Mouse (Mus musculus): ENCODE measurements at regions not wholly inside any gene's neighbourhood (a gene's known extent, or its start where the extent isn't known, plus 50 kb on each side); places are given as distances from the start of the nearest gene placed in this dataset.

DNA sequence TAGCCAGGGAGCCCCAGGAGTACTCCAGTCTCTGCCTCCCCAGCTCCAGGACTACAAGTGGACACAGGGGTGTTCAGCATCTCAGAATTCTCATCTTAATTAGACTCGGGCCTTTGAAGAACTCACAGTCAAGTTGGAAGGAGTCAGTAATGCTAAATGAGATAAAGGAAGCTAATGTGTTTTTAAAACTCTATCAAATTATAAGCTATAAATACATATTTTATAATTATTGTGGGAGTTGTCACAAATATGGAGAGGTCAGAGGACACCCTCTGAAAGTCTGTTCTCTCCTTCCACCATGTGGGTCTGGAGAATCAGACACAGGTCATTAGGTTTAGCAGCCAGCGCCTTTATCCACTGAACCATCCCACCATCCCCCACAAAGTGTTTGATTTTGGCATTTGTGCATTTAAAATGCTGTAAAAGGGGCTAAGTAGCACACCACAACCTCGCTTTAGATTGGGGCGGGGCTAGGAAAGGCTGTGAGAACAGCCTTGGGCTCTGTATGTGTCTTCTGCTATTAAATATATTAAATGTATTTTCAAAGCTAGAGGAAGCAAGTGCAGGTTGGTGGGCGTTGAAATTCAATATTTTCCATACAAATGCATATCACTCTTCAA, 70.3 kb upstream of the Sall4 start:
- H3K27me3 ChIP-seq (ENCODE audit: insufficient read depth, low read length): no peaks in the 10 kb centered on the region

DNA sequence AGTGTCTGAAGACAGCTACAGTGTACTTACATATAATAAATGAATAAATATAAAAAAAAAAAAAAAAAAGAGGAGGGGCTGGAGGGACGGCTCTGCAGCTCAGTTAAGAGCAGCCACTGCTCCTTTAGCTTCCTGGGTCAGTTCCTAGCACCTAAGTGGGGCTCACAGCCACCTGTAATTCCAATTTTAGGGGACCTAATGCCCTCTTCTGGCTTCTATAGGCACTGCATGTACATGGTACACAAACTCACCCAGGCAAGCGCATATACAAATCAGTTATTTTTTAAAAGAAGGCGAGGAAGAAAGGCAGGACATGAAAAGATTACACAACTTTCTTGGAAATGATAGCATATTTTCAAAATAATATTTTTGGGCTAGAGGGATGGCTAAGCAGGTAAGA, 67.0 kb upstream of the Sall4 start:
- Histone ChIP-seq H3K9me3 (replicated peaks) (peaks cover 57% of the 10 kb centered on the region), H3K4me3 (ENCODE audit: low read depth, low read length) (no peak overlapping the region), H3K4me1 (ENCODE audit: insufficient read depth, low read depth, low read length) (no peaks in the 10 kb centered on the region), H3K36me3 (replicated peaks) (no peaks in the 10 kb centered on the region), H3K27me3 (ENCODE audit: insufficient read depth, low read length) (no peaks in the 10 kb centered on the region)
- no peak for DNase-seq (ENCODE audit: low spot score)
- TF ChIP-seq GATA1 (IDR thresholded peaks at IDR 0.05; ENCODE audit: borderline replicate concordance, low read length): no peak
- no peak for TF ChIP-seq POLR2AphosphoS5 (IDR thresholded peaks at IDR 0.05; ENCODE audit: insufficient replicate concordance, low read depth, low read length)
- TF ChIP-seq CTCF (IDR thresholded peaks at IDR 0.05; ENCODE audit: low read depth, low read length): no peak
- no peak for TF ChIP-seq GATA2 (IDR thresholded peaks at IDR 0.05; ENCODE audit: borderline replicate concordance, low read depth, low read length)
- TF ChIP-seq TAL1 (conservative IDR thresholded peaks at IDR 0.05; ENCODE audit: low read depth, low read length): no peak
- ATAC-seq (ENCODE audit: extremely low read depth, insufficient number of reproducible peaks, low FRiP score, poor library complexity, severe bottlenecking): no peak

More for the DNA sequence above, 70.3 kb upstream of the Sall4 start:
- H3K9me3 ChIP-seq (replicated peaks): peaks cover 50% of the 10 kb centered on the region
- DNase-seq (ENCODE audit: low spot score) (no peak), ATAC-seq (ENCODE audit: extremely low read depth, insufficient number of reproducible peaks, low FRiP score, poor library complexity, severe bottlenecking) (no peak)
- TF ChIP-seq CTCF (IDR thresholded peaks at IDR 0.05; ENCODE audit: low read depth, low read length) (no peak), POLR2AphosphoS5 (IDR thresholded peaks at IDR 0.05; ENCODE audit: insufficient replicate concordance, low read depth, low read length) (no peak), GATA1 (IDR thresholded peaks at IDR 0.05; ENCODE audit: borderline replicate concordance, low read length) (no peak), GATA2 (IDR thresholded peaks at IDR 0.05; ENCODE audit: borderline replicate concordance, low read depth, low read length) (no peak), TAL1 (conservative IDR thresholded peaks at IDR 0.05; ENCODE audit: low read depth, low read length) (no peak)
- H3K36me3 ChIP-seq (replicated peaks): no peaks in the 10 kb centered on the region
- H3K4me1 ChIP-seq (ENCODE audit: insufficient read depth, low read depth, low read length): no peaks in the 10 kb centered on the region
- H3K4me3 ChIP-seq (ENCODE audit: low read depth, low read length): no peak overlapping the region

DNA sequence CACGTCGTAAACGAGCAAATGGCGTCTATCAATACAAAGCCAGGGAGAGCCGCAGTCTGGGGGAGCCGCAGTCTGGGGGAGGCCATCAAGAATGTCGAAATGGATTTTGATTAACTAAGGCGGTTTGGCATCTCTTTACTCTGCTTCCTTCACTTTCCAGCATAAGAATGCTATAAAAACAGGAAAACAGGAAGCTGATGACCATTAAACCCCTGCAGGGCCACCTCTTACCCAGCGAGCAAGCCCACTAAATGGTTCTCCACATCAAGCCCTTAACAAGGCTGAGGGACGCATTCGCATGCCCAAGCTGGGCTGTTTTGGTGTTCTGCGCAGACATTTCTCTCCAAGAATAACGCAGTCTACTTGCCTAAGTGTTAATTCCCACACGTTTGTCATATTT, 64.0 kb upstream of the Sall4 start:
- H3K4me1 ChIP-seq (ENCODE audit: insufficient read depth, low read depth, low read length): no peaks in the 10 kb centered on the region
- TF ChIP-seq GATA1 (IDR thresholded peaks at IDR 0.05; ENCODE audit: borderline replicate concordance, low read length) (no peak), GATA2 (IDR thresholded peaks at IDR 0.05; ENCODE audit: borderline replicate concordance, low read depth, low read length) (no peak), CTCF (IDR thresholded peaks at IDR 0.05; ENCODE audit: low read depth, low read length) (no peak), TAL1 (conservative IDR thresholded peaks at IDR 0.05; ENCODE audit: low read depth, low read length) (no peak), POLR2AphosphoS5 (IDR thresholded peaks at IDR 0.05; ENCODE audit: insufficient replicate concordance, low read depth, low read length) (no peak)
- no peak overlapping the region for H3K4me3 ChIP-seq (ENCODE audit: low read depth, low read length)
- peaks cover 63% of the 10 kb centered on the region for H3K9me3 ChIP-seq (replicated peaks)
- no peak for DNase-seq (ENCODE audit: low spot score)
- H3K36me3 ChIP-seq (replicated peaks): no peaks in the 10 kb centered on the region
- H3K27me3 ChIP-seq (ENCODE audit: insufficient read depth, low read length): no peaks in the 10 kb centered on the region
- ATAC-seq (ENCODE audit: extremely low read depth, insufficient number of reproducible peaks, low FRiP score, poor library complexity, severe bottlenecking): no peak

DNA sequence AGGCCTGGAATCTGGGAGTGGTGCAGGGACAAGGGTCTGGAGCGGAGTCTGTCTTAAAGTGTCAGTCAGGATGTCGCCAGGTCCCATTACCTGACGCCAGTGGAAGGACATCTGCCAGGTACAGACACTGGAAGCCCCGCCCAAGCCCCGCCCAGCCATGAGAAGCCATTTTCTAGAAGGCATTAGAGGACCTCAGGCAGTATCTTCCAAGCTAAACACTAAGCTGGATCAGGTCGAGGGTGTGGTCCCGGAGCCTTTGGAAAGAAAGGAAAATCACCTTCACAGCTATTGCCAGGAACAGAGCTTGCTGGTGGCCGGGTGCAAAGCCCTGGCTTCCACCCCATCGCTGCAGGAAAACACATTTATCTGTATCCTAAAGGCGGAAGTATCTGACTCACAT, 52.9 kb upstream of the Sall4 start:
- H3K4me3 ChIP-seq (ENCODE audit: low read depth, low read length): no peak overlapping the region
- H3K27me3 ChIP-seq (ENCODE audit: insufficient read depth, low read length): no peaks in the 10 kb centered on the region
- DNase-seq (ENCODE audit: low spot score): no peak
- H3K9me3 ChIP-seq (replicated peaks): peaks cover 72% of the 10 kb centered on the region
- TF ChIP-seq GATA2 (IDR thresholded peaks at IDR 0.05; ENCODE audit: borderline replicate concordance, low read depth, low read length) (no peak), POLR2AphosphoS5 (IDR thresholded peaks at IDR 0.05; ENCODE audit: insufficient replicate concordance, low read depth, low read length) (no peak), GATA1 (IDR thresholded peaks at IDR 0.05; ENCODE audit: borderline replicate concordance, low read length) (no peak), CTCF (IDR thresholded peaks at IDR 0.05; ENCODE audit: low read depth, low read length) (no peak), TAL1 (conservative IDR thresholded peaks at IDR 0.05; ENCODE audit: low read depth, low read length) (no peak)
- no peak for ATAC-seq (ENCODE audit: extremely low read depth, insufficient number of reproducible peaks, low FRiP score, poor library complexity, severe bottlenecking)
- H3K36me3 ChIP-seq (replicated peaks): no peaks in the 10 kb centered on the region
- H3K4me1 ChIP-seq (ENCODE audit: insufficient read depth, low read depth, low read length): no peaks in the 10 kb centered on the region

All from G1E (cell line).